Mouse (Mus musculus): ENCODE results near the gene Pcgf1.

The Pcgf1 gene

DNA sequence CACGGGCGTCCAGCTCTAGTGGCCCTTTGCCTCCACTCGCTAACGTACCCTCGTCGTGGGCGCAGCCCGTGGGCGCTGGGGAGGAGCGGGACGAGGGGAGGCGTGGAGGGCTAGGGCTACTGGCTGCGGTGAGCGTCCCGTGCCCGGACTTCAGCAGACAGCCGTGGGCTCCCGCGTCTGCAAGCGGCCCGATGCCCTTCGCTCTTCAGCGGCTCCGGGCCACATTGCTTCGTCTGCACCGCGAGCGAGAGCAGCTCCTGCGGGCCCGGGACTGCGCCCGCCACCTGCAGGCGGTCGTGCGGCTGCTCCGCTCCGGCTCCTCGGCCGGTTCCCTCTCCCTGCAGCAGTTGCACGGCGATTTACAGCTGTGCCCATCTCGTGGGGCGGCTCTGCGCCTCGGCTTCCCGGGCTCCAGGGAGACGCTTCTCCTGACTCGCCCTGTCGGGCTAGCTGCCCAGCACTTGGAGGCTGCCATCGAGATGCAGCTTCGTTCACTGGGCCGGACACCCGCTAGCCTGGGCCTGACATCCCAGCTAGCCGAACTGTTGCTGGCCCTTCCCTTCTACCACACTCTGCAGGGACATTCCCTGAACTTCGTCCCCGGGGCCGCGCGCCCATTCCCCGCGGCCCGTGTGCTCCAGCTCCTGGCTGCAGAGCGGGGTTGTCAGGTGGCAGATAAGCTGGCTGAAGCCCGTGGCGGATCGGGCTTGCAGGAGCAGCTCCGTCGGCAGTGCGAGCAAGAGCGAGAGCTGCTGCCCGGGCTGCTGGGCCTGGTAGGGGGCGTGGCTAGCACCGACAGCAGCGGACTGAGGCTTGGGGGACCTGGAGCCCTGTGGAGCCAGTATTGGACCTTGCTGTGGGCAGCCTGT, 24.3 kb downstream of the Pcgf1 start:
- peak; percentile 72 for DNase-seq (ENCODE audit: low read depth, low spot score)

- no peak for DNase-seq (ENCODE audit: low read depth, low spot score)
Observed at GRCm38 (mm10) chr6:83103130-83103650, 25.5 kb downstream of the Pcgf1 start.

- DNase-seq (ENCODE audit: low read depth, low spot score) = no peak
Observed at GRCm38 (mm10) chr6:83104158-83104557, 26.5 kb downstream of the Pcgf1 start.

GRCm38 (mm10) chr6:83107566-83108400, 30.1 kb downstream of the Pcgf1 start:
- DNase-seq (ENCODE audit: low read depth, low spot score) = peak; percentile 86

GRCm38 (mm10) chr6:83108762-83109668, 31.3 kb downstream of the Pcgf1 start, which contains the start of gene Mrpl53:
TSS of gene Mrpl53 (plus strand) at chr6:83109040.
- DNase-seq (ENCODE audit: low read depth, low spot score) = peak; percentile 72

DNA sequence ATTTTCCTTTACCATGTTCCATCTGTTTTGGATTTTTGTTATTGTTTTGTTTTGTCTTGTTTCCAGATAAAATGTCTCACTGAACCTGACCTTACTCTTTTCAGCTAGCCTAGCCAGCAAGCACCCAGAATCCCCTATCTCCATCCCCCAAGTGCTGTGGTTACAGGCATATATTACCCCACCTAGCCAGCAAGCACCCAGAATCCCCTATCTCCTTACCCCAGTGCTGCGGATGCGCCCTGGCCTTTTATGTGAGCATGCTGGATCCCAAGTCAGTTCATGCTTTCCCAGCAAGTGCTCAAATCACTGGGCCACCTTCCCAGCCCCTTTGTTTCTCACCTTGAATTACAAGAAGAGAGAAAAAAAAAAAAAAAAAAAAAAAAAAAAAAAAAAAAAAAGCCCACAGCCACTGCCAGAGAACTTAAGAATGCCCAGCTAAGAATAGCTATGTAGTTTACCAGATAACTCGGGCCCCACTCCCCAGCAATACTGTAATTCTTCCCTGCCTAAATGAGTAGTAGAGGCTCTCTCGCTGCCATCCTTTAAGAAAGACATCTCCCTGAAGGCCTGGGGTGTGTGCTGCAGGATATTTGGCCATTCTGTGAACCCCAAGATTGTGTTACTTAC, 34.0 kb downstream of the Pcgf1 start:
- no peak for DNase-seq (ENCODE audit: low read depth, low spot score)

GRCm38 (mm10) chr6:83115011-83115671, 37.5 kb downstream of the Pcgf1 start, which contains the start of gene Mogs:
TSS of gene Mogs (plus strand) at chr6:83115496.
- DNase-seq (ENCODE audit: low read depth, low spot score) = peak; percentile 91

DNA sequence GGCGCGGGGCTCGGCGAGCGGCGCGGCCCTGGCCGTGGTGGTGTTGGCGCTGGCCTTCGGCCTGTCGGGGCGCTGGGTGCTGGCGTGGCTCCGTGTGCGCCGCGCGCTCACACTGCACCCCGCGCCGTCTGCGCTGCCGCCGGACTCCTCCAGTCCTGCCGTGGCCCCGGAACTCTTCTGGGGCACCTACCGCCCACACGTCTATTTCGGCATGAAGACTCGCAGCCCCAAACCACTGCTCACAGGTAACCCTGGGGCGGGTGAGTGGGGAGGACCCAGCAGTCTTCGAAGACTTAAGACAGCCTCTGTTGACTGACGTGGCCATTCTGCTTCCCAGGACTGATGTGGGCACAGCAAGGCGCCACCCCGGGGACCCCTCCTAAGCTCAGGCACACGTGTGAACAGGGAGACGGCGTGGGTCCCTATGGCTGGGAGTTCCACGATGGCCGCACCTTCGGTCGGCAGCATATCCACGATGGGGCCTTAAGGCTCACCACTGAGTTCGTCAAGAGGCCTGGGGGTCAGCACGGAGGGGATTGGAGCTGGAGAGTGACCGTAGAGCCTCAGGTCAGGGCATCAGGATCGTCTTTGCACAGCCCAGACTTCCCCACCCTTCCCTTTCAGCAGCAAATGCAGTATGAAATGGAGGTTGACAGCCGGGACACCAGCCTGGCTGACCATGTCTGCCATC, 38.2 kb downstream of the Pcgf1 start:
- no peak for DNase-seq (ENCODE audit: low read depth, low spot score)

- DNase-seq (ENCODE audit: low read depth, low spot score) = no peak
Observed at GRCm38 (mm10) chr6:83116373-83117164, 38.9 kb downstream of the Pcgf1 start.

DNA sequence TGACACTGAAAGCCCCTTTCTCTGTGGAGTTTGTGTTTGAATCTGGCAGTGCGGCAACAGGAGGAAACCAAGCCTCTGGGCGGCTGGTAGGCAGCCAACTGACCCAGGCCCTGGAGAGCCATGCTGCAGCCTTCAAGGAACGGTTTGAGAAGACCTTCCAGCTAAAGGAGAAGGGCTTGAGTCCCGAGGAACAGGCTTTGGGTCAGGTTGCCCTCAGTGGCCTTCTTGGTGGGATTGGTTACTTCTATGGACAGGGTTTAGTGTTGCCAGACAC, 39.4 kb downstream of the Pcgf1 start:
- DNase-seq (ENCODE audit: low read depth, low spot score) = no peak

DNA sequence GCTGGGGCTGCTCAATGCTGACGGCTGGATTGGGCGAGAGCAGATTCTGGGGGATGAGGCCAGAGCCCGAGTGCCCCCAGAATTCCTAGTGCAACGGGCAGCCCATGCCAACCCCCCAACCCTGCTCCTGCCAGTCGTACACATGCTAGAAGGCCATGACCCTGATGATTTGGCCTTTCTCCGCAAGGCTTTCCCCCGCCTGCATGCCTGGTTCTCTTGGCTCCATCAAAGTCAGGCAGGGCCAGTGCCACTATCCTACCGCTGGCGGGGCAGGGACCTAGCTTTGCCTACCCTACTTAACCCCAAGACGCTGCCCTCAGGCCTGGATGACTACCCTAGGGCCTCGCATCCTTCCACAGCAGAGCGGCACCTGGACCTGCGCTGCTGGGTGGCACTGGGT, 39.9 kb downstream of the Pcgf1 start:
- no peak for DNase-seq (ENCODE audit: low read depth, low spot score)

DNA sequence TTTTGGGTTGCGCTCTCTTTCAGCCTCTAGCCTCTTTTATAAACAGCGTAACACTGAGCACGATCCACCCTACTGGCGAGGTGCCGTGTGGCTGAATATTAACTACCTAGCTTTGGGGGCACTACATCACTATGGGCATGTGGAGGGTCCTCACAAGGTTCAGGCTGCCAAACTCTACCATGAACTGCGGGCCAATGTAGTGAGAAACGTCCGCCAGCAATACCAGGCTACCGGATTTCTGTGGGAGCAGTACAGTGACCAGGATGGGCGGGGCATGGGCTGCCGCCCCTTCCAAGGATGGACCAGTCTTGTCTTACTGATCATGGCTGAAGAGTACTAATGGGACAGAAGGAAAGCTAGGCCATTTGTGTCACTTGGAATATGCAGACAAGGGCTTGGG, 40.7 kb downstream of the Pcgf1 start:
- no peak for DNase-seq (ENCODE audit: low read depth, low spot score)

GRCm38 (mm10) chr6:83118825-83119733, 41.4 kb downstream of the Pcgf1 start:
- no peak for DNase-seq (ENCODE audit: low read depth, low spot score)

DNA sequence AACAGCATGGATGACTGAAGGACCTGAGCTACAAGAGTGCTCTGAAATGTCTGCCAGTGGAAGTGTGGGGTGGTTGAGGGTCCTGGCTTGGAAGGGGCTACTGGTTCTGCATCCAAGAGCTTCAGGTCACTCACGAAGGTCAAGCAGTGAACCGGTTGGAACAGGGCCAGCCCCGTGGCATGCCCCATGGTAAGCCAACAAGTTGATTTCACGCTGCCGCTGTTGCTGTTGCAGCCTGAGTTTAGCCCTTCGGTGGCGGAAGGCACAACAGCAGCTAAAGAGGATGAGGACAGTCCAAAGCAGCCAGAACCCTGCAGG, 42.0 kb downstream of the Pcgf1 start:
- DNase-seq (ENCODE audit: low read depth, low spot score) = no peak

DNA sequence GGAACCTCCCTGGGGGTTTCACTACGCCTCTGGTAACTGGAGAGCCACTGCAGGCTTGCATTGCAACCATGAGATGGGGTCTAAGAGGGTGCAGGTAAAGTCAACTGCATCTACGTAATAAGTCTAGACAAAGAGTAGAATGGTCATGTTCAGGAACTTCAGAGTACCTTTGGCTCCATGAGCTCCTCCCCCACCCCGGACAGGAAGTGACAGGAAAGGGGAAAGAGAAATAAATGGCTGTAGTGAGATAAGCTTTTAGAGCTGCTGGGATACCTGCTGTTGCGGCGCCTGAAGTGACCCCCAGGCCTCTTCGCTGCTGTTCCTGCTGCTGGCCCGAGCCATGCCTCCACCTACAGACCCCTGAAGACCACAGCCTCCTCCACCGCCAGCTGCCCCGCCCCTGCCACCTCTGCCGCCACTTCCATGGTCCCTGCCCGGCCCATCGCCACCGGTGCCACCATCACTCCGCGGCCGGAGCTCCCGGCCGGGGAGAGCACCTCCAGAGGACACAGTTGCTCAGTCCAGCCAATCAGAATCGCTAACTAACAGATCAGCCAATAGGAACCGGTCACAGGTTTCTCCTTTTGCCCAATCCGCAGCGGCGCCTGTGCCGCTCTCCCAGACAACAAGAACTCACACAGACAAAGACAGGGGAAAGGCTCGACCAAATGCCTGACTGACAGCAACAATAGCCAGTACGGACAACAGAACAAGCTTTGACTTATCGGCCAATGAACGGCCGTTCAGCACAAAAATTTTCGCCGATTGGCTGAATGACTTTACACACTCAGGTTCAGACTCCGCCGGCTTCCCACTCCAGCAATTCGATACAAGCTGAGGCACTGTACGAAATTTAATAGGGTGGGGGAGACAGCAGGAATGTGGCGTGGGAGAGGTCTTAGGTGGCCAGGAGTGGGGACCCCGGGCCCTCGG, 43.5 kb downstream of the Pcgf1 start, which contains the start of gene Wbp1:
Gene Wbp1, minus strand, starts transcription at position 630 of the 933 bp plus-strand sequence.
- DNase-seq (ENCODE audit: low read depth, low spot score) = peak; percentile 99

- DNase-seq (ENCODE audit: low read depth, low spot score) = no peak
Observed at GRCm38 (mm10) chr6:83121863-83122710, 44.4 kb downstream of the Pcgf1 start.
